Mouse (Mus musculus) adrenal gland, adult (tissue): ENCODE measurements around the gene Hirip3.
"Not testable (repeated sequence)": the region's sequence is repeated elsewhere in the genome, so short reads cannot be mapped to it uniquely, and the experiment has no call there.

ENCODE experiments used
- DNase-seq, 2 experiments: peaks; one replicate each; pipeline ENCODE4 v3.0.0; 2022 to 2023; ENCODE audit warnings: low spot score in 1 of 2; ENCODE audit not compliant: inconsistent age in 2 of 2

Gene Hirip3

GRCm38 (mm10) chr7:126898102-126898990 lies 36.6 kb downstream of the Hirip3 start:
- peak; percentile 97 to 99 for DNase-seq

- not testable (repeated sequence) for DNase-seq
Observed at GRCm38 (mm10) chr7:126899781-126900180, 38.0 kb downstream of the Hirip3 start.

GRCm38 (mm10) chr7:126905590-126905989 lies 43.8 kb downstream of the Hirip3 start:
- peak in 1 of 2 experiments; percentile 47 for DNase-seq

GRCm38 (mm10) chr7:126914844-126915243 lies 53.1 kb downstream of the Hirip3 start:
- DNase-seq, result no peak
